Mouse (Mus musculus) c-Kit-positive CD71-positive TER-119-positive erythroid progenitor cells, embryonic 14.5 days (primary cell): ENCODE measurements around the gene Ece2.
A peak's percentile ranks its signal among the peaks of the same experiment; 100 is the strongest.

Source experiments
- DNase-seq: peaks from one replicate; pipeline ENCODE4 v3.0.0-alpha.2; 2013; ENCODE audit warnings: low spot score

Gene Ece2

GRCm38 (mm10) chr16:20691617-20692016, 62.0 kb downstream of the Ece2 start:
- no peak for DNase-seq

DNA sequence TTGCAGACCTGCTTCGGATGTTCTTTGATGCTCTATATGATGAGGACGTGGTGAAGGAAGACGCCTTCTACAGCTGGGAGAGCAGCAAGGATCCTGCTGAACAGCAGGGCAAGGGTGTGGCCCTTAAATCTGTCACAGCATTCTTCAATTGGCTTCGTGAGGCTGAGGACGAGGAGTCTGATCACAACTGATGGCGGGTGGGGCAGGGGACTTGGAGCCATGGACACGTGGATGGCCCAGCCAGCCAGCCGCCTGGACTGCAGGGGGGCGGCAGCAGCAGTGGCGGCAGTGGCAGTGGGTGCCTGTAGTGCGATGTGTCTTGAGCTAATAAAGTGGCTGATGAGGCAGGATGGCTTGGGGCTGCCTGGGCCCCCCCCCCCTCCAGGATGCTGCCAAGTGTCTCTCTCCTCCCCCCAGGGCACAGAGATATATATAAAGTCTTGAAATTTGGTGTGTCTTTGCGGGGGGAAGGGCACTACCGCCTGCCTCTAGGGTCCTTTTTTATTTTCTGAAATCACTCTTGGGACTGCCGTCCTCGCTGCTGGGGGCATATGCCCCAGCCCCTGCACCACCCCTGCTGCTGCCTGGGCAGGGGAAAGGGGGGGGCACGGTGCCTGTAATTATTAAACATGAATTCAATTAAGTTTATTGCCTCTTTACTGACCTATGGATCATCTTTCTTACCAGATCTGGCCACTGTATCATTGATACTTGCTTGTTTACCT, 62.8 kb downstream of the Ece2 start:
- no peak for DNase-seq

DNA sequence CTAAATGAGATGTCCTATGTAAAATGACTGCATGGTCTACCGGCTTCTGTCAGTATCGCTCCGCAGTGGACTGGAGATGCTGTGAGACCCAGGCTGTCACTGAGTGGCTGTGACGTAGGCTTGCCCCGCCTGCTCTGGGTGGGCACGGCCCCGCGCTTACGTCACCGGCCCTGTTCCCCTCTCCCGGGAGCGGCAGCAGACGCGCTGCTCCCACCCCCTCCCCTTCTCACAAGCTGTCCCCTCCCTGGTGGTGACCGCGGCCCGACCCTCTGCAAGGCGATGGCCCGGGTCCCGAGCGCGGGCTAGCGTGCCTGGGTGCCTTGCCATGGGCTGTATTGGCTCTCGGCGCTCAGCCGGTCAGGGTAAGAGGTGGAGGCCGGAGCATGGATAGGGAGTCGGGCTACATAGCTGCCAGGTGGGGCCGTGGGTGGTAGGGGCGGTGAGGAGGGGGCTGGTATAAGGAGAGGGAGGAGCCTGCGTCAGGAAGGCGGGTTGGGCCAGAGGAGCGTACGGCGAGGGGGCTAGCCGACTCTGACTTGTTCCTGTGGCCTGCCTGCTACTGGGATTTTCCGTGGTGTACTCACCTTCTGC, 63.6 kb downstream of the Ece2 start, which contains the start of gene Fam131a:
Gene Fam131a (plus strand): TSS at position 131 of the 591 bp plus-strand sequence.
- DNase-seq: peak; percentile 72

DNA sequence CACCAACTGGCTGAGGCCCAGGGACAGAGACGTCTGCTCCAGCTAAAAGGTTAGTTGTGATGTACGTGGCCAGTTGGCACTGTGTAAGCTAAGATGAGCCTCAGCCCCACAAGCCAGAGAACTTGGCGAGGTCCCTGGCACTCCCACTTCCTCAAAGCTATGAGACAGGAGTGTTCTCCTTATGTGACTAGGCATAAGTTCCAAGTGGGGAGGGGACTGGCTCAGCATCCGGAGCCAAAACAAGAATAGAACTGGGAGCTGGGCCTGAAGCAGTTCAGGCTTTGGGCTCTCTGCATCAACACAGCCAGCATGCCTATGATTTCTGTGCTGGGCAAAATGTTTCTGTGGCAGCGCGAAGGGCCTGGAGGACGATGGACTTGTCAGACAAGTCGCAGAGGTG, 65.2 kb downstream of the Ece2 start:
- no peak for DNase-seq

DNA sequence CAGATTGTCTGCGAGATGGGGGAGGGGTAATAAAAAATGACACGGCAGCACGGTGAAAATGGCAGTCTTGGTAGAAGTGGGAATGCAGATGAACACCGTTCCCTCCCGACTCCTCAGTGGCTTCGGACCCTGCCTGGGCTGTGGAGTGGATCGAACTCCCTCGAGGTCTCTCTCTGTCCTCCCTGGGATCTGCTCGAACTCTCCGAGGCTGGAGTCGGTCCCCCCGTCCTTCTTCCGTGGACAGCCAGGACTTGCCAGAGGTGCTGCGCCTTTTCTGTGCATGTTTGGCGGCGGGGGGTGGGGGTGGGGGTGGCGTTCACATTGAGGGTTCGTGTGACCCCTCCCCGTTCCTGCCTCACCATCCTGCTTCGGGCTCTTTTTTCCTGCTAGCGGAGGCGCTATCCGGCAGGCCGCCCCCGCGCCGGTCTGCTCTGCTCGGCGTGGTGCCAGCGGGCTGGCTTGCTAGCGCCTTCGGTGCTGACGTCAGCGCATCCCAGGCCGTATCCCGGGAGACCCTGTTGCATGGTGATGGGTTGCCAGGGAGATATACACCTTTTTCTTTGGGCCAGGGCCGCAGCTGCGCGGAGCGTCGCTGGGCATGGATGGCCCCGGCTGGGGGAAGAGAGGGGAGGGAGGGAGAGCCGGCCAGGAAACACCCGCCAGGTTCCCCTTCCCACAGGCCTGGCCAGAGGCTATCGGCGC, 66.1 kb downstream of the Ece2 start:
- DNase-seq: no peak
